Mouse (Mus musculus) midbrain, embryonic 10.5 days (tissue): ENCODE measurements around the gene Prnp. TPM values are rescaled to one million over a fixed set of nuclear protein-coding genes. Genes with fewer than 3 reads are reported as not detected.
A peak's percentile ranks its signal among the peaks of the same experiment; 100 is the strongest.

ENCODE experiments used
- DNase-seq: peaks from one replicate; pipeline ENCODE4 v3.0.0-alpha.2; 2017; ENCODE audit warnings: low spot score
- H3K27ac ChIP-seq: fragments of 300-500 bp; sonication (generic); replicated peaks from 2 replicates; pipeline ENCODE4 v1.5.1; 2016; ENCODE audit warnings: mild to moderate bottlenecking
- H3K27me3 ChIP-seq: fragments of 300-500 bp; sonication (generic); 2 replicates; pipeline ENCODE4 v1.6.1; 2016; ENCODE audit warnings: low read depth, mild to moderate bottlenecking; ENCODE audit not compliant: poor library complexity, severe bottlenecking
- H3K36me3 ChIP-seq: fragments of 300-500 bp; sonication (generic); 2 replicates; pipeline ENCODE4 v1.6.1; 2016; ENCODE audit warnings: mild to moderate bottlenecking, moderate library complexity
- H3K4me1 ChIP-seq: fragments of 300-500 bp; sonication (generic); 2 replicates; pipeline ENCODE4 v1.6.1; 2016
- H3K4me3 ChIP-seq: fragments of 300-500 bp; sonication (generic); 2 replicates; pipeline ENCODE4 v1.5.1; 2016; ENCODE audit warnings: mild to moderate bottlenecking, moderate library complexity
- H3K9me3 ChIP-seq: fragments of 300-500 bp; sonication (generic); replicated peaks from 2 replicates; pipeline ENCODE4 v1.6.1; 2016; ENCODE audit warnings: mild to moderate bottlenecking
- WGBS: fragments of 180-500 bp; shearing (Covaris S2); methylation state at CpG from one replicate; pipeline ENCODE4 v1.1.7; 2016; 5-methylcytosine and 5-hydroxymethylcytosine counted together
- polyA plus RNA-seq: library from polyadenylated mRNA; unstranded; fragments of >200 nt; fragmentation: Nextera tagmentation; extraction: Ambion mirVana; gene quantifications from 2 replicates; pipeline ENCODE4 v1.2.1, GENCODE M21; 2016

Gene Prnp
- polyA plus RNA-seq, 1 experiment from 2014 or later: 18.8 TPM

GRCm38 (mm10) chr2:131944370-131944769 lies 34.6 kb downstream of the Prnp start:
- Histone ChIP-seq H3K9me3 (no peaks in the 10 kb centered on the region), H3K36me3 (no peaks in the 10 kb centered on the region), H3K4me1 (0 out of 2 replicates have a peak, but pooled peaks cover 4% of the 10 kb centered on the region), H3K27me3 (no peaks in the 10 kb centered on the region), H3K27ac (no peak overlapping the region), H3K4me3 (no peak overlapping the region)
- WGBS: 33% methylated on average over 1 of the region's 1 CpGs
- no peak for DNase-seq

- H3K4me3 ChIP-seq: no peak overlapping the region
- DNase-seq: no peak
- H3K27ac ChIP-seq: no peak overlapping the region
- H3K27me3 ChIP-seq: peaks cover 2% of the 10 kb centered on the region; the same call in 1 of the 2 replicates
- H3K36me3 ChIP-seq: no peaks in the 10 kb centered on the region
- 92% methylated on average over 8 of the region's 8 CpGs for WGBS
- H3K9me3 ChIP-seq: no peaks in the 10 kb centered on the region
- peaks cover 4% of the 10 kb centered on the region; the same call in 1 of the 2 replicates for H3K4me1 ChIP-seq
Measured at GRCm38 (mm10) chr2:131945225-131945624, 35.5 kb downstream of the Prnp start.

- no peak overlapping the region for H3K4me3 ChIP-seq
- H3K9me3 ChIP-seq: no peaks in the 10 kb centered on the region
- 90% methylated on average over 6 of the region's 6 CpGs for WGBS
- DNase-seq: no peak
- H3K4me1 ChIP-seq: peaks cover 10% of the 10 kb centered on the region; the same call in 1 of the 2 replicates
- H3K27me3 ChIP-seq: peaks cover 8% of the 10 kb centered on the region
- H3K27ac ChIP-seq: no peak overlapping the region
- H3K36me3 ChIP-seq: no peaks in the 10 kb centered on the region
Measured at GRCm38 (mm10) chr2:131945765-131946164, 36.0 kb downstream of the Prnp start.

- H3K27me3 ChIP-seq: peaks cover 12% of the 10 kb centered on the region
- H3K4me3 ChIP-seq: no peak overlapping the region
- no peak overlapping the region for H3K27ac ChIP-seq
- DNase-seq: no peak
- H3K9me3 ChIP-seq: no peaks in the 10 kb centered on the region
- H3K4me1 ChIP-seq: peaks cover 11% of the 10 kb centered on the region; the same call in 1 of the 2 replicates
- no peaks in the 10 kb centered on the region for H3K36me3 ChIP-seq
- 90% methylated on average over 16 of the region's 16 CpGs for WGBS
Measured at GRCm38 (mm10) chr2:131946351-131946750, 36.6 kb downstream of the Prnp start.

GRCm38 (mm10) chr2:131948156-131948555 lies 38.4 kb downstream of the Prnp start:
- H3K36me3 ChIP-seq: no peaks in the 10 kb centered on the region
- H3K27me3 ChIP-seq: peaks cover 30% of the 10 kb centered on the region
- H3K27ac ChIP-seq: no peak overlapping the region
- WGBS: 80% methylated on average over 3 of the region's 3 CpGs
- H3K4me1 ChIP-seq: peaks cover 16% of the 10 kb centered on the region
- H3K9me3 ChIP-seq: no peaks in the 10 kb centered on the region
- DNase-seq: no peak
- no peak overlapping the region for H3K4me3 ChIP-seq

- H3K27ac ChIP-seq: no peak overlapping the region
Measured at GRCm38 (mm10) chr2:131948916-131949639, 39.4 kb downstream of the Prnp start.

GRCm38 (mm10) chr2:131949767-131950597 lies 40.3 kb downstream of the Prnp start:
- Histone ChIP-seq H3K36me3 (no peaks in the 10 kb centered on the region), H3K27ac (no peak overlapping the region; the same call in 1 of the 2 replicates), H3K4me1 (peaks cover 25% of the 10 kb centered on the region), H3K27me3 (peaks cover 48% of the 10 kb centered on the region), H3K9me3 (no peaks in the 10 kb centered on the region), H3K4me3 (no peak overlapping the region)
- 50% methylated on average over 9 of the region's 9 CpGs for WGBS
- DNase-seq: peak; percentile 29

More at GRCm38 (mm10) chr2:131948916-131949639, 39.4 kb downstream of the Prnp start:
- no peak overlapping the region for H3K4me3 ChIP-seq
- no peaks in the 10 kb centered on the region for H3K9me3 ChIP-seq
- peaks cover 22% of the 10 kb centered on the region for H3K4me1 ChIP-seq
- no peak for DNase-seq
- H3K27me3 ChIP-seq: peaks cover 39% of the 10 kb centered on the region
- 83% methylated on average over 11 of the region's 11 CpGs for WGBS
- H3K36me3 ChIP-seq: no peaks in the 10 kb centered on the region

GRCm38 (mm10) chr2:131950598-131951095 lies 40.9 kb downstream of the Prnp start, which contains the start of gene Prnd:
TSS of gene Prnd (plus strand) at chr2:131950861.
- Histone ChIP-seq H3K9me3 (no peaks in the 10 kb centered on the region), H3K4me3 (no peak within 1 kb of the TSS), H3K4me1 (peaks cover 31% of the 10 kb centered on the region), H3K27me3 (peaks cover 52% of the 10 kb centered on the region), H3K36me3 (no peaks in the 10 kb centered on the region), H3K27ac (no peak within 1 kb of the TSS; the same call in 1 of the 2 replicates)
- no peak for DNase-seq
- 13% methylated on average over 11 of the region's 11 CpGs for whole genome bisulfite sequencing

GRCm38 (mm10) chr2:131952456-131952855 lies 42.7 kb downstream of the Prnp start:
- H3K4me1 ChIP-seq: peaks cover 31% of the 10 kb centered on the region

GRCm38 (mm10) chr2:131952961-131953538 lies 43.3 kb downstream of the Prnp start:
- no peaks in the 10 kb centered on the region for H3K36me3 ChIP-seq
- H3K9me3 ChIP-seq: no peaks in the 10 kb centered on the region
- DNase-seq: peak; percentile 39
- peak overlapping the region; percentile 31 for H3K4me3 ChIP-seq
- H3K27ac ChIP-seq: no peak overlapping the region
- peaks cover 30% of the 10 kb centered on the region for H3K4me1 ChIP-seq
- H3K27me3 ChIP-seq: peaks cover 64% of the 10 kb centered on the region
- 18% methylated on average over 29 of the region's 29 CpGs for WGBS

More at GRCm38 (mm10) chr2:131952456-131952855, 42.7 kb downstream of the Prnp start:
- no peaks in the 10 kb centered on the region for H3K36me3 ChIP-seq
- WGBS: 62% methylated on average over 2 of the region's 2 CpGs
- no peaks in the 10 kb centered on the region for H3K9me3 ChIP-seq
- no peak overlapping the region for H3K4me3 ChIP-seq
- DNase-seq: no peak
- H3K27me3 ChIP-seq: peaks cover 64% of the 10 kb centered on the region
- no peak overlapping the region for H3K27ac ChIP-seq

- no peaks in the 10 kb centered on the region for H3K36me3 ChIP-seq
- H3K9me3 ChIP-seq: no peaks in the 10 kb centered on the region
- peaks cover 64% of the 10 kb centered on the region for H3K27me3 ChIP-seq
- DNase-seq: no peak
- no peak overlapping the region for H3K27ac ChIP-seq
- H3K4me3 ChIP-seq: no peak overlapping the region
- WGBS: 91% methylated on average over 4 of the region's 4 CpGs
- H3K4me1 ChIP-seq: peaks cover 27% of the 10 kb centered on the region
Measured at GRCm38 (mm10) chr2:131953711-131954110, 44.0 kb downstream of the Prnp start.

GRCm38 (mm10) chr2:131954835-131955234 lies 45.1 kb downstream of the Prnp start:
- Histone ChIP-seq H3K4me1 (peaks cover 27% of the 10 kb centered on the region), H3K27ac (no peak overlapping the region), H3K27me3 (peaks cover 64% of the 10 kb centered on the region), H3K4me3 (peak overlapping the region; percentile 46), H3K9me3 (no peaks in the 10 kb centered on the region), H3K36me3 (no peaks in the 10 kb centered on the region)
- DNase-seq: no peak
- 63% methylated on average over 9 of the region's 9 CpGs for WGBS
